Mouse (Mus musculus) lung, adult 2 months (tissue): ENCODE results near the gene Pi16.

Experiments used
- CTCF ChIP-seq: fragments of 200-500 bp; IDR thresholded peaks from 2 replicates; pipeline ENCODE4 v1.5.1; 2011; ENCODE audit warnings: mild to moderate bottlenecking, low read length, control low read depth; ENCODE audit not compliant: insufficient read depth
- POLR2A ChIP-seq: fragments of 200-500 bp; IDR thresholded peaks from 2 replicates; pipeline ENCODE4 v1.6.1; 2011; ENCODE audit warnings: low read depth, mild to moderate bottlenecking, control low read depth, low read length, borderline replicate concordance; ENCODE audit errors: extremely low read depth

GRCm38 (mm10) chr17:29332186-29332685, 14.8 kb downstream of the Pi16 start:
- TF ChIP-seq POLR2A (no peak), CTCF (no peak)
